Comparison of ENCODE assay signal across 11 mouse cellular contexts in the genomic region with DNA sequence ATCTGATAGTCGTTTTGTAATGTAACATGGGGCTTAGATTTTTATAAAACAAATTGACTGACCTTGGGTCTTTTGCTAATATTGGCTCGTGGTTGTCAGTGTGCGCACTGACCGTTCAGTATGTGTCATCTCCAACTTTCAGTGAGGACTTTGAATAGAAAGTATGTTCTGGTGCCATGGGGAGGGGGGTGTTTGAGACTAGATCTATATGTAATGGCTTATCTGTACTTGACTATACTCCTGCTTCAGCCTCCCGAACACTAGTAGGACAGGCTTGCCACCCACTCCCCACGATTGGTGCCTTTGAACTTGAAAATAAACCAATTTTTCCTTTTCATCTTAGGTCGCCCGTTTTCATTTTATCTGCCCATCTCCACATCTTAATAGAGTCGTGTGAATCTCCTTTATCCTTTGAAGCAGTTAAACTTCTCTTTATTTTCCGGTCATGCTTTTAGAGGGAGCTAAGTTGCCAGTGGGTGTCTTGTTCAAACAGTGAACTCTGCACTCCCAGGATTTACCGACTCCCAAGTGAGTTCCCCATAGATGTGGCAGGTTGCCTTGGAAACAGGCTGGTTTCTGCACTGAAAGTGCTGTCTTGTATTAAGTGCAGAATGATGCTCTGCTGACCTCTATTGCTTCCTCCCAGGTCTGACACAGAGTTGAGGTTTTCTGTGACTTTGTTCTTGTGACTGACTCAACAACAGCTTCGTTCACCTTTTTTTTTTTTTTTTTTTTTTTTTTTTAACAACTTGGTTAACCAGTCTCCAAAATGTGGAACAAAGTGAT.
DNase-seq lines count a peak whose midpoint lies in the region; ATAC-seq and TF ChIP-seq lines count a peak whose summit lies in the region.
"Had no signal": no experiment of that assay in that cellular context is flagged by ENCODE, and none has a peak within 500 bp of the region (broad histone marks: within the 10 kb centered on the region; RNA-seq: fewer than 3 reads in every experiment).

No protein-coding gene starts in this region.

- DNase-seq in kidney, adult 8-10 months = peak; percentile 21 to 31
- DNase-seq in kidney, postnatal 14 days = no peak
- peak; percentile 33 for DNase-seq in ZHBTc4 (ENCODE audit: low read depth, low spot score)
- no peak for DNase-seq in frontal cortex, postnatal 25 days (ENCODE audit: low spot score in 2 of 2)
- no peak for DNase-seq in gastrocnemius, adult 2 months
- no peak for DNase-seq in adrenal gland, postnatal 4 days (ENCODE audit: low spot score in 2 of 2)
- DNase-seq: lung, embryonic 14.5 days had no signal

- no peak for TF ChIP-seq CTCF in gastrocnemius, adult 2 months (IDR thresholded peaks at IDR 0.05)

- H3K4me2 ChIP-seq in hindbrain, embryonic 12.5 days (replicated peaks) = no peak overlapping the region
- peak overlapping the region; percentile 11; the same call in 1 of the 2 replicates for H3K4me2 ChIP-seq in midbrain, embryonic 15.5 days
- H3K4me2 ChIP-seq: embryonic facial prominence, embryonic 13.5 days; lung, embryonic 14.5 days had no signal

- 34% methylated on average over 12 of the region's 12 CpGs for WGBS in hindbrain, embryonic 12.5 days
- 14% methylated on average over 12 of the region's 12 CpGs for WGBS in midbrain, embryonic 15.5 days

- ATAC-seq in hindbrain, embryonic 12.5 days (ENCODE audit: low FRiP score) = peak; percentile 35; the same call in 1 of the 2 replicates
- ATAC-seq in midbrain, embryonic 15.5 days (replicated peaks) = peak; percentile 87
- ATAC-seq: inflammation-experienced regulatory T-cells, adult 6 months had no signal

- intact Hi-C loops in gastrocnemius, adult 2 months (cut with DNase I) = no loop called here

- H3K27me3 ChIP-seq in hindbrain, embryonic 12.5 days = no peaks in the 10 kb centered on the region
- no peaks in the 10 kb centered on the region for H3K27me3 ChIP-seq in midbrain, embryonic 15.5 days (replicated peaks)
- H3K27me3 ChIP-seq: embryonic facial prominence, embryonic 13.5 days had no signal

- peaks cover 26% of the 10 kb centered on the region for H3K4me1 ChIP-seq in hindbrain, embryonic 12.5 days
- peaks cover 25% of the 10 kb centered on the region for H3K4me1 ChIP-seq in midbrain, embryonic 15.5 days

- no peak overlapping the region for H3K27ac ChIP-seq in hindbrain, embryonic 12.5 days
- H3K27ac ChIP-seq in midbrain, embryonic 15.5 days = peak overlapping the region; percentile 65; the same call in 1 of the 2 replicates
- no peak overlapping the region for H3K27ac ChIP-seq in gastrocnemius, adult 2 months
- H3K27ac ChIP-seq: embryonic facial prominence, embryonic 13.5 days had no signal

- no peak overlapping the region for H3K4me3 ChIP-seq in hindbrain, embryonic 12.5 days
- H3K4me3 ChIP-seq in midbrain, embryonic 15.5 days = no peak overlapping the region
- no peak overlapping the region for H3K4me3 ChIP-seq in gastrocnemius, adult 2 months
- H3K4me3 ChIP-seq: embryonic facial prominence, embryonic 13.5 days had no signal

- H3K9me3 ChIP-seq in hindbrain, embryonic 12.5 days (replicated peaks) = no peaks in the 10 kb centered on the region
- H3K9me3 ChIP-seq in midbrain, embryonic 15.5 days = no peaks in the 10 kb centered on the region
- H3K9me3 ChIP-seq: embryonic facial prominence, embryonic 13.5 days had no signal

- H3K36me3 ChIP-seq in hindbrain, embryonic 12.5 days = no peaks in the 10 kb centered on the region
- no peaks in the 10 kb centered on the region for H3K36me3 ChIP-seq in midbrain, embryonic 15.5 days (replicated peaks)

- no peak overlapping the region for H3K9ac ChIP-seq in hindbrain, embryonic 12.5 days
- H3K9ac ChIP-seq in midbrain, embryonic 15.5 days = no peak overlapping the region
- H3K9ac ChIP-seq: embryonic facial prominence, embryonic 13.5 days; lung, embryonic 14.5 days had no signal

Comparison
In these comparisons a context has a peak if more than half of its experiments do, and no peak if none do; other contexts are left out.
1. DNase-seq: peak in kidney, adult 8-10 months (2 of 2) and ZHBTc4 (single experiment); none in kidney, postnatal 14 days (single experiment), frontal cortex, postnatal 25 days (0 of 2), gastrocnemius, adult 2 months (single experiment) and adrenal gland, postnatal 4 days (0 of 2).